Mouse (Mus musculus): Measurements from ENCODE around the gene Immt.
"Not testable (repeated sequence)": the region's sequence is repeated elsewhere in the genome, so short reads cannot be mapped to it uniquely, and the experiment has no call there.

Immt gene

GRCm38 (mm10) chr6:71846906-71847305 is 15.8 kb downstream of the Immt start:
- DNase-seq (ENCODE audit: low read depth, low spot score), result not testable (repeated sequence)

GRCm38 (mm10) chr6:71867751-71868150 is 36.6 kb downstream of the Immt start:
- no peak for DNase-seq (ENCODE audit: low read depth, low spot score)

- no peak for DNase-seq (ENCODE audit: low read depth, low spot score)
Observed at GRCm38 (mm10) chr6:71868809-71869208, 37.7 kb downstream of the Immt start.

GRCm38 (mm10) chr6:71871396-71871795 is 40.3 kb downstream of the Immt start:
- DNase-seq (ENCODE audit: low read depth, low spot score), result no peak

GRCm38 (mm10) chr6:71877965-71878760 is 47.0 kb downstream of the Immt start:
- no peak for DNase-seq (ENCODE audit: low read depth, low spot score)

GRCm38 (mm10) chr6:71893263-71893662 is 62.1 kb downstream of the Immt start:
- DNase-seq (ENCODE audit: low read depth, low spot score), result no peak

GRCm38 (mm10) chr6:71907702-71908235 is 76.6 kb downstream of the Immt start:
- DNase-seq (ENCODE audit: low read depth, low spot score), result no peak

- DNase-seq (ENCODE audit: low read depth, low spot score), result peak; percentile 74
Observed at GRCm38 (mm10) chr6:71908481-71909381, 77.6 kb downstream of the Immt start, which contains the start of the genes Ptcd3 and Polr1a. Gene Ptcd3, minus strand, starts transcription at chr6:71908750. Gene Polr1a, plus strand, starts transcription at chr6:71909053.

- DNase-seq (ENCODE audit: low read depth, low spot score), result no peak
Observed at GRCm38 (mm10) chr6:71909384-71909783, 78.3 kb downstream of the Immt start.

- no peak for DNase-seq (ENCODE audit: low read depth, low spot score)
Observed at GRCm38 (mm10) chr6:71909840-71910239, 78.7 kb downstream of the Immt start.

- DNase-seq (ENCODE audit: low read depth, low spot score), result no peak
Observed at GRCm38 (mm10) chr6:71911686-71912450, 80.7 kb downstream of the Immt start.

- no peak for DNase-seq (ENCODE audit: low read depth, low spot score)
Observed at GRCm38 (mm10) chr6:71920752-71921151, 89.6 kb downstream of the Immt start.

GRCm38 (mm10) chr6:71925233-71925632 is 94.1 kb downstream of the Immt start:
- not testable (repeated sequence) for DNase-seq (ENCODE audit: low read depth, low spot score)

All from WW6 (cell line).